Mouse (Mus musculus): ENCODE results near the gene 4933427D14Rik. TPM values are rescaled to one million over a fixed set of nuclear protein-coding genes. Genes with fewer than 3 reads are reported as not detected.

Gene 4933427D14Rik
- 12.0 and 14.4 TPM in 2 replicates for total RNA-seq (2014; rRNA removed)
- polyA plus RNA-seq (2015; fragmentation: Nextera tagmentation; extraction: Ambion mirVana) = 17.0 and 17.2 TPM in 2 replicates

GRCm38 (mm10) chr11:72207204-72207833, at the start of gene 4933427D14Rik, which contains the start of gene Txndc17:
Gene 4933427D14Rik, minus strand, starts transcription at chr11:72207459.
Gene Txndc17, plus strand, starts transcription at chr11:72207547.
- H3K27ac ChIP-seq = peak within 1 kb of the TSS; percentile 84
- ATAC-seq = peak; percentile 91
- H3K9ac ChIP-seq (replicated peaks; ENCODE audit: low read length) = peak within 1 kb of the TSS; percentile 79
- TF ChIP-seq CTCF (IDR thresholded peaks at IDR 0.05; ENCODE audit: low read depth) = no peak
- DNase-seq (ENCODE audit: low spot score) = peak; percentile 85
- peak within 1 kb of the TSS; percentile 80 for H3K4me2 ChIP-seq (ENCODE audit: low read depth, low read length)
- H3K9me3 ChIP-seq (ENCODE audit: low read length) = no peaks in the 10 kb centered on the region
- H3K36me3 ChIP-seq (ENCODE audit: insufficient read depth, low read length) = peaks cover 18% of the 10 kb centered on the region
- 1% methylated on average over 42 of the region's 42 CpGs for WGBS
- peak within 1 kb of the TSS; percentile 87 for H3K4me3 ChIP-seq (ENCODE audit: low read length)
- no peaks in the 10 kb centered on the region for H3K27me3 ChIP-seq (ENCODE audit: insufficient read depth, low read length)
- H3K4me1 ChIP-seq (ENCODE audit: insufficient read depth, low read length) = peaks cover 19% of the 10 kb centered on the region

- Histone ChIP-seq H3K9ac (replicated peaks; ENCODE audit: low read length) (no peak overlapping the region), H3K36me3 (ENCODE audit: insufficient read depth, low read length) (no peaks in the 10 kb centered on the region), H3K4me2 (ENCODE audit: low read depth, low read length) (no peak overlapping the region), H3K4me1 (ENCODE audit: insufficient read depth, low read length) (no peaks in the 10 kb centered on the region), H3K27me3 (ENCODE audit: insufficient read depth, low read length) (no peaks in the 10 kb centered on the region), H3K27ac (no peak overlapping the region), H3K9me3 (ENCODE audit: low read length) (no peaks in the 10 kb centered on the region), H3K4me3 (ENCODE audit: low read length) (no peak overlapping the region)
- DNase-seq (ENCODE audit: low spot score) = no peak
- 88% methylated on average over 2 of the region's 2 CpGs for whole genome bisulfite sequencing
- TF ChIP-seq CTCF (IDR thresholded peaks at IDR 0.05; ENCODE audit: low read depth) = no peak
- no peak for ATAC-seq
Measured at GRCm38 (mm10) chr11:72256441-72256840, 49.2 kb upstream of the 4933427D14Rik start.

- Histone ChIP-seq H3K9ac (replicated peaks; ENCODE audit: low read length) (no peak overlapping the region), H3K4me3 (ENCODE audit: low read length) (no peak overlapping the region), H3K36me3 (ENCODE audit: insufficient read depth, low read length) (no peaks in the 10 kb centered on the region), H3K4me2 (ENCODE audit: low read depth, low read length) (no peak overlapping the region), H3K27ac (no peak overlapping the region), H3K27me3 (ENCODE audit: insufficient read depth, low read length) (no peaks in the 10 kb centered on the region), H3K9me3 (ENCODE audit: low read length) (no peaks in the 10 kb centered on the region), H3K4me1 (ENCODE audit: insufficient read depth, low read length) (no peaks in the 10 kb centered on the region)
- DNase-seq (ENCODE audit: low spot score) (no peak), ATAC-seq (no peak)
- 88% methylated on average over 4 of the region's 4 CpGs for WGBS
- TF ChIP-seq CTCF (IDR thresholded peaks at IDR 0.05; ENCODE audit: low read depth) = no peak
Measured at GRCm38 (mm10) chr11:72255629-72256028, 48.4 kb upstream of the 4933427D14Rik start.

- no peaks in the 10 kb centered on the region for H3K9me3 ChIP-seq (ENCODE audit: low read length)
- no peak for ATAC-seq
- no peaks in the 10 kb centered on the region for H3K36me3 ChIP-seq (ENCODE audit: insufficient read depth, low read length)
- H3K9ac ChIP-seq (replicated peaks; ENCODE audit: low read length) = no peak overlapping the region
- H3K4me1 ChIP-seq (ENCODE audit: insufficient read depth, low read length) = no peaks in the 10 kb centered on the region
- no peak overlapping the region for H3K4me2 ChIP-seq (ENCODE audit: low read depth, low read length)
- no peak overlapping the region for H3K4me3 ChIP-seq (ENCODE audit: low read length)
- no peaks in the 10 kb centered on the region for H3K27me3 ChIP-seq (ENCODE audit: insufficient read depth, low read length)
- DNase-seq (ENCODE audit: low spot score) = no peak
- TF ChIP-seq CTCF (IDR thresholded peaks at IDR 0.05; ENCODE audit: low read depth) = no peak
- WGBS = 79% methylated on average over 8 of the region's 8 CpGs
- H3K27ac ChIP-seq = no peak overlapping the region
Measured at GRCm38 (mm10) chr11:72245196-72245753, 38.0 kb upstream of the 4933427D14Rik start.

GRCm38 (mm10) chr11:72240062-72240860, 33.0 kb upstream of the 4933427D14Rik start:
- no peak overlapping the region for H3K27ac ChIP-seq
- 76% methylated on average over 4 of the region's 4 CpGs for WGBS
- H3K4me3 ChIP-seq (ENCODE audit: low read length) = no peak overlapping the region
- H3K4me2 ChIP-seq (ENCODE audit: low read depth, low read length) = no peak overlapping the region
- no peaks in the 10 kb centered on the region for H3K36me3 ChIP-seq (ENCODE audit: insufficient read depth, low read length)
- no peak overlapping the region for H3K9ac ChIP-seq (replicated peaks; ENCODE audit: low read length)
- no peak for ATAC-seq
- H3K9me3 ChIP-seq (ENCODE audit: low read length) = no peaks in the 10 kb centered on the region
- H3K27me3 ChIP-seq (ENCODE audit: insufficient read depth, low read length) = no peaks in the 10 kb centered on the region
- no peaks in the 10 kb centered on the region for H3K4me1 ChIP-seq (ENCODE audit: insufficient read depth, low read length)
- TF ChIP-seq CTCF (IDR thresholded peaks at IDR 0.05; ENCODE audit: low read depth) = peak; percentile 24; the same call in 1 of the 2 replicates
- no peak for DNase-seq (ENCODE audit: low spot score)

- peak; percentile 89 for ATAC-seq
- WGBS = 35% methylated on average over 5 of the region's 5 CpGs
Measured at GRCm38 (mm10) chr11:72234013-72234412, 26.8 kb upstream of the 4933427D14Rik start.

More at GRCm38 (mm10) chr11:72234013-72234412, 26.8 kb upstream of the 4933427D14Rik start:
- H3K4me3 ChIP-seq (ENCODE audit: low read length) = no peak overlapping the region
- H3K27me3 ChIP-seq (ENCODE audit: insufficient read depth, low read length) = no peaks in the 10 kb centered on the region
- H3K4me2 ChIP-seq (ENCODE audit: low read depth, low read length) = no peak overlapping the region
- peak overlapping the region; percentile 29; the same call in 1 of the 2 replicates for H3K27ac ChIP-seq
- no peaks in the 10 kb centered on the region for H3K36me3 ChIP-seq (ENCODE audit: insufficient read depth, low read length)
- no peaks in the 10 kb centered on the region for H3K9me3 ChIP-seq (ENCODE audit: low read length)
- DNase-seq (ENCODE audit: low spot score) = peak; percentile 70
- H3K4me1 ChIP-seq (ENCODE audit: insufficient read depth, low read length) = no peaks in the 10 kb centered on the region
- TF ChIP-seq CTCF (IDR thresholded peaks at IDR 0.05; ENCODE audit: low read depth) = no peak
- no peak overlapping the region for H3K9ac ChIP-seq (replicated peaks; ENCODE audit: low read length)
